Mouse (Mus musculus): ENCODE measurements around the gene Kank1.

Kank1 gene

GRCm38 (mm10) chr19:25236596-25237491 is at the start of gene Kank1:
TSS of gene Kank1 (plus strand) at chr19:25236975.
- DNase-seq = peak; percentile 4

- DNase-seq = no peak
Measured at GRCm38 (mm10) chr19:25187681-25188080, 49.1 kb upstream of the Kank1 start.

GRCm38 (mm10) chr19:25193751-25194150 is 43.0 kb upstream of the Kank1 start:
- no peak for DNase-seq

DNA sequence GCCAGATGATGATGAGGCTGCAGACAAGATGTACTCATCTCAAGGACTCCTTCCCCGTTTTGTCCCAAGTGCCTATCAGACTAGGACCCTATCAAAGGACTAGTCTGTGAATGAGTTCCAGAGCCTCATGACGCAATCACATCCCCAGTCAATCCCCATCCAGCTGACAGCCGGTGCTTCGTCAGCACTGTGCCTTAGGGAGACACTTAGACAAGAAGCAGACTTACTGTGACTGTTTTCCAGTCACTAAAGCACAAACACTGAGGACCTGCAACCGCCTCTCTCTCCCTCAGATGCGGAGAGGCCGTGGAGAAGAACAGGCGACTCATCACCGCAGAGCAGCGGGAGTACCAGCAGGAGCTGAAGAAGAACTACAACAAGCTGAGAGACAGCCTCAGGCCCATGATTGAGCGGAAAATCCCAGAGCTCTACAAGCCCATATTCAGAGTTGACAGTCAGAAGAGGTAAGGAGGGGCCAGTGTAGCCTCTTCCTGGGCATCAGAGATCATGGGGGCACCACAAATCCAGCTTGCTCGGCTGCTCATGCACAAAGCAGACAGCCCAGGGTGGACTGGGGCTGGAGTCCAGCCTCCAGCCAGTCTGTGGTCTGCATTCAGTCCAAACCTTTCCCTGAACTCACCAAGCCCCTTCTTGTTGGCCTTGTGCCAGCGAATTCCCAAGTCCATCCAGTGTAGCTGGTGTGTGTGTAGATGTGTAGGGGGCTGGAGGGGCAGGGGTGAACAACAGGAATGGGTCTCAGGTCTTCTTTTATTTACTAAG is 36.5 kb upstream of the Kank1 start:
- no peak for DNase-seq

DNA sequence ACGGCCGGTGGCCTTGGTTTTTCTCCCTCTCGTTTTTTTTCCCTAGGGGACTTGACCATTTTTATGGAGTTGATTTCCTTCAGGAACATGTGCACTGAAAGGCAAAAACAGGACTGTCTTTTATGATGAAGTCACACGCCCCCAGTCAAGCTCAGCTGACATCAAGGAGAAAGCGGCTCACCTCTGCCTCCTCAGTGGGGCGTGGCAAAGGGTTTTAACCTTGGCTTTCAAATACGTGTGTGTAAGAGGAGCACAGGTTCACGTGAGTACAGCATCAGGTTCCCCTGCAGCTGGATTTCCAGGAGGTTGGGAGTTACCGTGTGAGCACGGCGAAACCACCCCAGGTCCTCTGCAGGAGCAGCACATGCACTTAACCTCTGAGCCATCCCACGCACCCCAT is 33.7 kb upstream of the Kank1 start:
- no peak for DNase-seq

DNA sequence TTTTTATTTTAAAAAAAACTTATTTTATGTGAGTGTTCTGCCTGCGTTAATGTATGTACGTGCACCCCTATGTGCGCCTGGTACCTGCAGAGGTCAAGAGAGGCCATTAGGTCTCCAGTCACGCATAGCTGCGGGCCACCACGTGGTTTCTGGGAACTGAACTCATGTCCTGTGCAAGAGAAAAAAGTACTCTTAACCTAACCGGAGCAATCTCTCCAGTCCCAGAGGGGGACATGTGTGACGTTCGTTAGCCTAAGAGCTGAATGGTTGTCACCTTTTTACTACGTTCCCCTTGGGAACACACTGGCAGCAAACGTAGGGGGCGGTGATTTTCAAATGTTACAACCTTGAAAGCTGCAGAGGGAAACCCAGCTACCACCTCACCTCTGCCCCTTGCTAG is 29.8 kb upstream of the Kank1 start:
- no peak for DNase-seq

DNA sequence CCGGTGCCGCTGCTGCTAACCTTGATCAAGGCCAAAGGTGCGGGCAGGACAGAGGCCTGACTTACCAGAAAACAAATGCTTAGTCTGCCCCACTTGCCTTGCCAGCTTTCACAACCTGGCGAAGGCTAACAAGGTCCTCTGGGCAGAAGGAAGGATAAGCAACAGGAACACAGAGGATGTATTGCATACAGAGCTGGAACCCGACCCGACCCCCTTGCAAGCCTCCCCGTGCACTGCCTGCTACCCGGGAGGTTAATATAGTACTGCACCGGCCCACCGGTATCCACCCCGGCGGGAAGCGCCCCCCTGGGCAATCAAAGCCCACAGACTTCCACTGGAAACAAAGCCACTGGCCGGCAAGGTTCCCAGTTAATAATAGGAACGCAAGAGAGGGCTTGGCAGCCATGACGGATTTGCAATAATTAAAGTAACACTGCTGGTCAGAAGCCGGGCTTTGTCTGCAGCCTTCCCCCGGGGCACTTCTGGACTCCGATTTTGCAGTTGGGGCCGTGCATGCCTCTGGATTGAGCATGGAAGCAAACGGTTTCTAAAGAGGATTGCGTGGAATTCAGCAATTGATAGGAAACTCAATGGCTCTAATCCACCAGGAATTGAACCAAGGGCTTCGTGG is 28.9 kb upstream of the Kank1 start:
- DNase-seq = no peak

GRCm38 (mm10) chr19:25208596-25209110 is 28.1 kb upstream of the Kank1 start:
- no peak for DNase-seq

DNA sequence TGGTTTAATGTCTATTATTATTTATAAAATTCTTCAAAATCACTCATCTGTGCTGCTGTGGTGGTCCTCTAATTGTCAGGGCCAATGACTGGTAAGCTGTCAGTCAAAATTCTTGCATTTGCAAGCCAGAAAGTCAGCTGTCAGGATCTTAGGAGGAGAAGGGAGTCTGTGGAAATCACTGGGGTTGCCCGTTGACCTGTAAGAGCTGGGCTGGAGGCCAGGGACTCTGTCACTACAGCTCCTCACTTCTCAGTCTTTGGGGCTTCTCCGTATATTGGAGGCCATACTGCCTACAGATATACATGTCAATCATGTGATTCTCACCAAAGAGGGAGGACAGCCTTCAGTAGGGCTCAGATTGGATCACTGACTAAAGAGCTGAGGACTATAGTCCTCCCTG is 16.2 kb upstream of the Kank1 start:
- DNase-seq = no peak

GRCm38 (mm10) chr19:25221964-25222640 is 14.7 kb upstream of the Kank1 start:
- no peak for DNase-seq

GRCm38 (mm10) chr19:25230058-25230974 is 6.5 kb upstream of the Kank1 start:
- DNase-seq = no peak

DNA sequence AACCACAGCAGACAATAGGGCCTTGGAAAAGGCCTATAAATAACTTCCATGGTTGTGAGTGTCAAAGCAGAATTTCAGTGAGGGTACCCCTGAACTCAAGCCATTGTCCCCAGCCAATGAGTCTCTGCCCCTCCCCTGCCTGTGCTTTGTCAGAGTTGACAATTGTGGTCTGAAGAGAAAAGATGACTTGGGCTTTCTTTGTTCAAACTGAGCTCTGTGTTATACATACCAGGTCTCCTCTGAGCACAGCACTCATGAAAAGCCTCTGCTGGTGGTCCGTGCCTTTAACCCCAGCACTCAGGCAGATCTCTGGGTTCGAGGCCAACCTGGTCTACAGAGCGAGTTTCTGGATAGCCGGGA is 5.8 kb upstream of the Kank1 start:
- DNase-seq = no peak

DNA sequence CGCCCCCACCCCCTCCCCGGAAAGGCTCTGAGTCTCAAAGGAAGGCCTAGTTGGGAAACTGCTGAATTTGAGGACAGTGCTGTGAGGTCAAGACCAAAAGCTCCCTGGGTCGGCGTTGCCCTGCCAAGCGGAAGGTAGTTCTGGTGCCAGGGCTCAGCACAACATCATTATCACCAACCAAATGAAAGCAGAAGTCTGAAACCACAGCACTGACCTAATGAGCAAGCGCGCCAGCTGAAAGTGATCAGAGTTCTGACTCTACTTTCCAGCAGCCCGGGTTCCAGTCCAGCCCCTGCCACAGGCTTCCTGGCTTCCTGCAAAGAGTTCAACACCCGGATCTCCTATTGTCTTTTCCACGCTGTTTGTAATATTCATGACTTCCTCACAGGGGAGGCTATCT is 4.7 kb upstream of the Kank1 start:
- DNase-seq = peak; percentile 3

DNA sequence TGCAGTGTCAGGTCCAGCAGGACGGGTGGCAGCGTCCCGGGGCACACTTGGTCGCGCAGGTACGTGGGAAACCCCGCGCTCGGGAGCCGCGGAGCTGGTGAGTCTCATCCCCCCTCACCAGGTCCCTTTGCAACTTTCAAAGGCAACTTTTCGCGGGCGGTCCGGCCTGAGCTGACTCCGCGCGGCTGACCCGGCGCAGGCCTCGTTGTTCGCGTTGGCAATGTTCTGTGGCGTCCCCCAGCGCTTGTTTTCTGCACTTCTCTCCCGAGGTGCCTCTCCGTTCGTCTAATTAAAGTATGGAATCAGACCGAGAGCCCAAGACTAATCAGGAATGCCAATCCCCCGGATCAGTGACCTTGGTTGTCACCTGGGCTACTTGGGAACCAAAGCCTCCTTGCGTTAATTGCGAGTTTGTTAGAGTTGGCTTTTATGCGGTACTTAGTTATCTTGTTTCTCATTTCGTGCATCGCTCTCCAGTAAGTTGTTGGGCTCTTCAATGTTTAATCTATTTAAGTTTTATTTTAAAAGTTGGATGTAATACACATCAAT is 791 bp downstream of the Kank1 start:
- DNase-seq = peak; percentile 3

- DNase-seq = no peak
Measured at GRCm38 (mm10) chr19:25238121-25238520, 1.3 kb downstream of the Kank1 start.

GRCm38 (mm10) chr19:25243566-25243965 is 6.8 kb downstream of the Kank1 start:
- DNase-seq = no peak

DNA sequence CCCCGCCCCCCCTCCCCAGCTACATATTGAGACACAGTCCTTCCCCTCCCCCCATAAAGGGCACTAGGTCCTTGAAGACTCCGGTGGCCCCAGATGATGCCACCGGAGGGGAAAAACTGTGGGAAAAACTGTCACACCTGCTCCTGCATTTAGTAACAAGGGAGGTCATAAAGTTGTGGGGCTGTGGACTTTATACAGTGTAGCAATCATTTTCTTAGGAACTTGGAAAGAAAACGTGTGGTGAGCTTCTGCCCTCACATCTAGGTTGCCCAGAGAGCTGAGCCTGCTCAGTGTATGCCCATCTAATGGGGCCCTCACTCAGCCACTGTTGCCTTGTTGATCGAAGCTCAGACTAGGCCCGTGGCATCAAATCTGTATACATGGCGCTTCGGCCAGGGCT is 9.3 kb downstream of the Kank1 start:
- no peak for DNase-seq

DNA sequence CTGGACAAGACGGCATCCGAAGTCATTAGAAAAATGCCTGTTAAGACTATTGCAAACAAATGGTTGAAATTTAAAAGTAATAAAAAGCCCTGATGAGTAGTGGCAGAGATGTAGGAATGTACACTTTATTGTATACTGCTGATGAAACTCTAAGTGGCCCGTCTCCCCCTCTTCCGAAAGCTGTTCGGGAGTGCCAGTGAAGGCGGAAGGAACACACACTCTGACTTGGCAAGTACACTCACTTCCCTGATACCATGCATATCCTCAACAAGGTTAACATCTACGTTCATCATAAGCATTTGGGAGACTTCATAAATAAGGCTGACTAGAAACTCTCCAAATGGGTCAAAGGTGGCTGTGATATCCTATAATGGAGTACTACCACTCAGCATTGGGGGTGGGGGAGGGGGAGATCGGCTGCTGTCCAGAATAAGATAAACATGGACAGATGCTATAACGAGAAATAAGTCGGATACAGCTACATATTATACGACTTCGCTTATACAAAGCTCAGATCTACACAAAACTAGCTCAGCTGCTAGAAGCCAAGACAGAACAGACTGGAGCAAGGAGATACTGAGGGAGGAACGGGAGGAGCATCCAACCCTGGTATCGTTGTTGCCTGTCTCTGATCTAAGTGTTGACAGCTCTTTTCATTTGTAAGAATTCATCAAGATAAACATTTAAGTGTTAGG is 11.2 kb downstream of the Kank1 start:
- no peak for DNase-seq

DNA sequence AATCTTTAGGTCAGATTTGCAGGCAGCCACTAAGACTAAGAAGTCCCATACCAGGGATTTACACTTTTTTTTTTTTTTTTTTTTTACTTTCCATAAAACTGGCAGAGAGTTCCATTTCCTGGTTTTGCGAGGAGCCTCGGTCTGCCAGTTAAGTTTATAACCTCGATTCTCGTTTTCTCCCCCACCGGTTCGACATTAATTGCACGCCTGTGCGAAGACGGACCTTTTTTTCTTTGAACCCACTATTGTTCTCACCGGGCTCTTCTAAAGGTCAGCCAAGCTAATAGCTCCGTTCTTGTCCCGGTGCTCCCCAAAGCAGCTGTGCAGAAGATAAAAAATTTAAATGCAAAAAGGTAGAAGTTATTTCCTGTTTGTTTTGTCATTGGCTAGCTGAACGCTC is 12.5 kb downstream of the Kank1 start:
- DNase-seq = no peak

GRCm38 (mm10) chr19:25251610-25252140 is 14.9 kb downstream of the Kank1 start:
- DNase-seq = no peak

DNA sequence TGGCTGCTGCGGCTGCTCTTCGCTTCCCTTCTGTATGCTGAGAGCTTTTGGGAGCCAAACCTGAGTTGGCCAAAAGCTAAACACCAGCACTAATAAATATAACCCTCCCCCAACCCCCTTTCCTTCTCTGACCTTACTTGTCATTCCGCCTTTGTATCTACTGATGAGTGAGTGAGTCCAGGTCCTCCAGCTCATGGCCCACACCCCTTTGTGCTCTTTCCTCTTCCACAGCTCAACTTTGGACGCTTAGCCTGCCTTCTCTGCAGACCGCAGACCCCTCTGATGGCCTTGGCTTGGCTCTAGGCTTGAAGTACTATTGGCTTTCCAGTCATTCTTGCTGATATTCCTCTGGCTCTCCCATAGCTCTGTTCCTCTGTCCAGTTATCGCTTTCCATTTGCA is 16.4 kb downstream of the Kank1 start:
- DNase-seq = no peak

Data from cerebellum, adult 9-11 months (tissue).